Mouse (Mus musculus) kidney, adult 2 months (tissue): ENCODE measurements around the gene Tln2. TPM values are rescaled to one million over a fixed set of nuclear protein-coding genes. Genes with fewer than 3 reads are reported as not detected.
A peak's percentile ranks its signal among the peaks of the same experiment; 100 is the strongest.

Experiments used
- DNase-seq: peaks from one replicate; pipeline ENCODE4 v3.0.0; 2021
- H3K27ac ChIP-seq: fragments of 200-500 bp; 2 replicates; pipeline ENCODE4 v1.5.1; 2012; ENCODE audit warnings: low read depth, low read length, control low read depth, inconsistent platforms; ENCODE audit not compliant: insufficient read depth
- H3K27me3 ChIP-seq: fragments of 200-500 bp; replicated peaks from 2 replicates; pipeline ENCODE4 v1.6.1; 2012; ENCODE audit warnings: mild to moderate bottlenecking, moderate library complexity, low read length, inconsistent platforms; ENCODE audit not compliant: control insufficient read depth, insufficient read depth
- H3K36me3 ChIP-seq: fragments of 200-500 bp; 2 replicates; pipeline ENCODE4 v1.6.1; 2012; ENCODE audit warnings: mild to moderate bottlenecking, moderate library complexity, low read length, inconsistent platforms; ENCODE audit not compliant: control insufficient read depth, insufficient read depth
- H3K4me1 ChIP-seq: fragments of 200-500 bp; 2 replicates; pipeline ENCODE4 v1.6.1; 2011; ENCODE audit warnings: low read length; ENCODE audit not compliant: control insufficient read depth, insufficient read depth
- H3K4me3 ChIP-seq: fragments of 200-500 bp; 2 replicates; pipeline ENCODE4 v1.5.1; 2011; ENCODE audit warnings: mild to moderate bottlenecking, low read depth, low read length, control low read depth; ENCODE audit not compliant: insufficient read depth
- CTCF ChIP-seq: fragments of 200-500 bp; conservative IDR thresholded peaks from 2 replicates; pipeline ENCODE4 v1.5.1; 2011; ENCODE audit warnings: low read depth, mild to moderate bottlenecking, control low read depth, low read length, moderate library complexity, mixed read lengths; ENCODE audit not compliant: insufficient read depth, insufficient read length
- POLR2A ChIP-seq: fragments of 200-500 bp; IDR thresholded peaks from one replicate; pipeline ENCODE4 v1.6.1; 2011; ENCODE audit warnings: low read depth, low read length, control low read depth
- WGBS: fragments of 180-500 bp; shearing (Covaris S2); methylation state at CpG from one replicate; pipeline ENCODE4 v1.1.7; 2018; 5-methylcytosine and 5-hydroxymethylcytosine counted together
- polyA plus RNA-seq: library from polyadenylated mRNA; depleted of rRNA; stranded (reverse); fragments of >200 nt; gene quantifications from 2 replicates; pipeline ENCODE4 v1.2.3, GENCODE M21; 2012

Gene Tln2
- polyA plus RNA-seq, 1 experiment = 113 TPM

DNA sequence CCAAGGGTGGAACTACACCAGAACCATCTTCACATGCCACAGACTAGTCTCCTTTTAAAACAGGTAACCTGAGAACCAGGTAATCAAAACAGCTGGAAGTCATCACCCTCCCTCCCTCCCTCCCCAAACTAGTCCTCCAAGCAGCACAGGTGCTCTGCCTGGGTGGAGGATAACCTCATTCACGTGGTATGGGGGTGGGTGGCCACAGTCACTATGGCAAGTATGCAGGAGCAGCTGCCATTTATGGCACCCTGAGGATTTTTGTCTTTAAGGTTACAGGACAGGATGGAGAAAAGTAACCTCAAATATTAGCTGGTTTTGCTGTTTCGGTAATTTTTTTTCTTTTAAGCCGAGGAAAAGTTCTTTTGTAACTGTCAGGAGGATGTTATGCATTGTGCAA is 322.5 kb downstream of the Tln2 start:
- DNase-seq = no peak
- no peak overlapping the region for H3K27ac ChIP-seq
- 65% methylated on average over 3 of the region's 3 CpGs for WGBS
- no peaks in the 10 kb centered on the region for H3K27me3 ChIP-seq
- H3K4me1 ChIP-seq = peaks cover 3% of the 10 kb centered on the region; the same call in 1 of the 2 replicates
- peaks cover 5% of the 10 kb centered on the region; the same call in 1 of the 2 replicates for H3K36me3 ChIP-seq
- H3K4me3 ChIP-seq = no peak overlapping the region
- TF ChIP-seq POLR2A = no peak
- no peak for TF ChIP-seq CTCF

DNA sequence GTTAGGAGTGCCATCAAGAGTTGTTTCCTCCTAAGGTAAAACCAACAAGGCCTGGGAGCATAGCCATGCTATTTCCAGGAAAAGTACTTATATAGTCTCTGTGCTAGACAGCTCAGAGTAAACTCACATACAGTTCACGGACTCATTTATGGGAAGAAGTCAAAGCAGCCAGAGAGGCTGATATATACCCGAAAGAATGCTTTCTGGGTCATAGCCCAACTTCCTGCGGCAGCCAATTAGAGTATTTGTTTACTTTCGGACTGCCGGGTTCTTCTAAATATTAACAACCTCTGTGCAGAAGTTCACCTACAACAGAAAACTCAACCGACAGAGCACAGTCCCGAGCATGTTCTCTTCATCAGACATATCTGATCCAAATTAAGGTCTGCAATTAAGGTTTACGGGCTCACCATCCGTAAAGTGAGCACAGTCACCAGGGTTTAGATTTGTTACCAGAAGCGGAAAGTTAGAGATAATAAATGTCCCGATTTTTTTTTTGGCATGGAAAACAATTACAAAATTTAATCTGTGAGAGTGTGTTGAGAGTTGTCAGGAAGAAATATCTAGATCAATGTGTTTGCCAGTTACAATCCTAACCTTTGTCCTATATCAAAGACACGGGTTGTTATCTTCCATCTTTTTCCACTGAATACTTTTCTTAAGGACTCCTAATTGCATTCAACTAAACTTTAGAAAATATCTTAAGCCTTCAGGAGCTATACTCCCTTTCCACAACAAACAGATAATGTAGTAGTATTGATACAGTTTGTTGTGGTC is 323.9 kb downstream of the Tln2 start:
- DNase-seq = peak; percentile 73
- WGBS = 14% methylated on average over 12 of the region's 12 CpGs

GRCm38 (mm10) chr9:67229033-67229432 is 330.5 kb downstream of the Tln2 start:
- 85% methylated on average over 5 of the region's 5 CpGs for WGBS
- no peaks in the 10 kb centered on the region for H3K4me1 ChIP-seq
- no peaks in the 10 kb centered on the region; the same call in 1 of the 2 replicates for H3K36me3 ChIP-seq
- TF ChIP-seq CTCF (no peak), POLR2A (no peak)
- H3K27me3 ChIP-seq = no peaks in the 10 kb centered on the region
- no peak overlapping the region for H3K4me3 ChIP-seq
- no peak overlapping the region for H3K27ac ChIP-seq
- DNase-seq = no peak

More for the DNA sequence above, 323.9 kb downstream of the Tln2 start:
- no peak overlapping the region for H3K4me3 ChIP-seq
- H3K27ac ChIP-seq = 0 out of 2 replicates have a peak overlapping the region, but pooled peaks have one; percentile 30
- peaks cover 5% of the 10 kb centered on the region; the same call in 1 of the 2 replicates for H3K36me3 ChIP-seq
- H3K4me1 ChIP-seq = peaks cover 3% of the 10 kb centered on the region; the same call in 1 of the 2 replicates
- TF ChIP-seq CTCF = no peak
- no peak for TF ChIP-seq POLR2A
- H3K27me3 ChIP-seq = no peaks in the 10 kb centered on the region

DNA sequence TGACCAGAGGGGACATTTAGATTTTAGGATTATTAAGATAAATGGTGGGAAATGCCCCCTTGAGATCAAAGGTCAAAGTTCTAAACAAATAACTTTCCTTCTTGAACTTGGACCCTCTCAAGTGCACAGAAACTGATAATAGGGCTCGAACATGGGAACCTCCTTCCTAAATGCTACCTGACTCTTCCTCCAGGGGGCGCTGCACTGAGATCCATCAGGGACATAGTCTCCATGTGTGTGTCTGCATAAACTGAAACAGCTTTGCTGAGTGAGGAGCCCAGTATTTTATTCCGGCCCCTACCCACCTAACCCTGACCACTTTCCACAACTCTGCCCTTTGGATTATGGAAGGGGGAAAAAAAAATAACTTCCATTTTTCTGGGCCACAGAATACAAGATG is 339.1 kb downstream of the Tln2 start:
- no peaks in the 10 kb centered on the region for H3K4me1 ChIP-seq
- TF ChIP-seq CTCF (peak; percentile 74), POLR2A (no peak)
- WGBS = 64% methylated on average over 3 of the region's 3 CpGs
- no peaks in the 10 kb centered on the region for H3K27me3 ChIP-seq
- no peak overlapping the region for H3K4me3 ChIP-seq
- peak; percentile 32 for DNase-seq
- H3K27ac ChIP-seq = no peak overlapping the region
- H3K36me3 ChIP-seq = peaks cover 7% of the 10 kb centered on the region

DNA sequence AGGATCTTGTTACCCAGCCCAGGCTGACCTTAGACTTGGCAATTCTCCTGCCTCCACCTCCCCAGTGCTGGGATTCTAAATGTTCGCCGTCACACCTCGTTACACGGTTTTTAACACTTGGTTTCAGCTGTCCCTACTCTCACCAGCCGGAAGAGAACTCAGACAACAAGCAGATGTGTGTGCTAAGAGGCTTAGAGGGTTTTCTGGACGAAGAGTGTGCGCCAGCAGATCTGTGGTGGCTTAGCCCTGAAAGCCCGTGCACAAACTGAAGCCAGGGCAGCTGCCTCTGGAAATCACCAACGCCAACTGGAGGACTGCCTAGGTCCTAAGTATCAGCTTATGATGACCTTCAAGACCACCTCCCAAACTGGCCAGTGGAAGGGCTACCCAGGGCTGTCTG is 341.5 kb downstream of the Tln2 start:
- H3K4me1 ChIP-seq = no peaks in the 10 kb centered on the region
- no peaks in the 10 kb centered on the region for H3K27me3 ChIP-seq
- peaks cover 5% of the 10 kb centered on the region for H3K36me3 ChIP-seq
- H3K27ac ChIP-seq = no peak overlapping the region
- H3K4me3 ChIP-seq = no peak overlapping the region
- TF ChIP-seq POLR2A = no peak
- no peak for TF ChIP-seq CTCF
- no peak for DNase-seq
- WGBS = 78% methylated on average over 9 of the region's 9 CpGs

DNA sequence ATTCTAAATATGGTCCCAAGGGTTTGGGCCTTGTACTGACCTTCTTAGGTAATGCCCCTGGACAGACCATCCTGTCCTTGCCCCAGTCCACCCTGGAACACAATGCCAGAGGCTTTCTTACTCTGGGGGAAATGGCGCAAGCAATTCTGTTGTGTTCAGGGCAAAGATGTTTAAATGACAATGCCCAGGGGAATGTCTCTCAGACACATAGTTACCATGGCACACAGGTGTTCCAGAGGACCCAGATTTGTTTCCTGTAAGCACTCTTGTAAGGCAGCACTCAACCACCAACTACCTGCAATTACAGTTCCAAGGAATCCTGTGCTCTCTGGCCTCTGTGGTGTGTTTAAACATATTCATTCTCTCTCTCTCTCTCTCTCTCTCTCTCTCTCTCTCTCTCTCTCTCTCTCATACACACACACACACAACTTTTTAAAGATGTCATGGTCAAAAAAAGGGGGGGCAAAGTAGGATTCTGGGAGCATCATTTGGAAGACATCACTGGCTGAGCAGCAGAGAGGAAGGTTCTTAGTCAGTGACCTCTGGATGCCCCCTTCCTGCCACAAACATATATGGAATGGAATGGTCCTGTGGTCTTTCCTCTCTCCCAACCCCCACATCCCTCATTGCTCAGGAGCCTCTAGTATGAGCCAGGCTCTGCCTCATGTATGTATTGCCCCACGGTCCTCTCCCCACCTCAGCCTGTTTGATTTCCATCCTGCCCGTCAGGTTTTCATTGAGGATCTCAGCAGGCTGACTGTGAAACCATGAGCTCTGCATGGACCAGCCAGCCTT is 345.1 kb downstream of the Tln2 start:
- H3K4me3 ChIP-seq = no peak overlapping the region
- 91% methylated on average over 3 of the region's 3 CpGs for WGBS
- H3K36me3 ChIP-seq = no peaks in the 10 kb centered on the region
- TF ChIP-seq POLR2A (no peak), CTCF (no peak)
- DNase-seq = no peak
- H3K27me3 ChIP-seq = no peaks in the 10 kb centered on the region
- H3K27ac ChIP-seq = no peak overlapping the region
- no peaks in the 10 kb centered on the region for H3K4me1 ChIP-seq

- Histone ChIP-seq H3K27me3 (no peaks in the 10 kb centered on the region), H3K27ac (no peak overlapping the region), H3K36me3 (no peaks in the 10 kb centered on the region), H3K4me1 (0 out of 2 replicates have a peak, but pooled peaks cover 2% of the 10 kb centered on the region), H3K4me3 (no peak overlapping the region)
- DNase-seq = peak; percentile 83
- 50% methylated on average over 6 of the region's 6 CpGs for WGBS
- no peak for TF ChIP-seq POLR2A
- TF ChIP-seq CTCF = peak; percentile 80
Observed at GRCm38 (mm10) chr9:67213275-67213674, 346.2 kb downstream of the Tln2 start.
